Mouse (Mus musculus): ENCODE data around the gene Ap1b1. TPM values are rescaled to one million over a fixed set of nuclear protein-coding genes. Genes with fewer than 3 reads are reported as not detected.

Ap1b1 gene
- total RNA-seq, 2 experiments from 2014 or later: 134 to 146 TPM

- DNase-seq (ENCODE audit: extremely low spot score in 1 of 2, low spot score in 1 of 2): no peak
Observed at GRCm38 (mm10) chr11:5025108-5025507, 38.5 kb downstream of the Ap1b1 start.

DNA sequence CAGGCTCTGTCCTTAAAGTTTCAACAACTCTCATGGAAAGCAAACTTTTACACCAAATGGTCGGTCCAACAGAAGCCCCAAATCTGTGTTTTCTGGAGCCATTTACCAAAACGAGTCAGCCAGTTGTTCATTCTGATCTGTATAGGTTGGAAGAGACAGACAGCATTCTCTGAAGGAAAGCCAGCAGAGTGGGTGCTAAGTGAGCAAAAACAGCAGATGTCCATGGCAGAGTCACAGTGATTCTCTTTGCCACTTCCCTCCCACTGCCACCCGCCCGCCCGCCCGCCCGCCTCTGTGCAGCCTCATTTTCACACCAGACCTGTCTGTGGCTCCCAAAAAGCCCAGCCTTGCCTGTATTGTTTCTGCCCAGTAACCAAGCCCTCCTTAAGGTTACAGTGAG is 41.6 kb downstream of the Ap1b1 start:
- no peak for DNase-seq (ENCODE audit: extremely low spot score in 1 of 2, low spot score in 1 of 2)

DNA sequence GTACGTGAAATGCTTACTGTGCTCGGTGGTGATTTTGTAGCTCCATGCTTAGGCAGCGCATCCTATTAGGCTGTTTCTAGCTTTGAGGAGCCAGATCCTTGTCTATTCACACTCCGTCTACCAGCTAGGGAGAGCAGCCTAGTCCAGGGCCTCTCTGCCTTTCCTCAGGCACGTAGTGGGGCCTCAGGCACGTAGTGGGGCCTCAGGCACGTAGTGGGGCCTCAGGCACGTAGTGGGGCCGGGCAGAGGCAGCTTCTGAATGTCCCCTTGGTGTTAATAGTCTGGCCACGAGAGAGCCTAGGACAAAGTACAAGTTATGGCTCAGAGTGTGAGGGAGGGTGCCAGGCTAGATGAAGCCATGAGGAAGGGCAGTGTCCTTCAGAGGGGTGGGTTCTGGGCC is 46.1 kb downstream of the Ap1b1 start:
- no peak for DNase-seq (ENCODE audit: extremely low spot score in 1 of 2, low spot score in 1 of 2)

GRCm38 (mm10) chr11:5033136-5033535 is 46.5 kb downstream of the Ap1b1 start:
- DNase-seq (ENCODE audit: extremely low spot score in 1 of 2, low spot score in 1 of 2): no peak

- DNase-seq (ENCODE audit: extremely low spot score in 1 of 2, low spot score in 1 of 2): peak in 1 of 2 experiments; percentile 60
Observed at GRCm38 (mm10) chr11:5035421-5035820, 48.8 kb downstream of the Ap1b1 start.

- DNase-seq (ENCODE audit: extremely low spot score in 1 of 2, low spot score in 1 of 2): no peak
Observed at GRCm38 (mm10) chr11:5037146-5037854, 50.7 kb downstream of the Ap1b1 start.

GRCm38 (mm10) chr11:5040585-5040984 is 54.0 kb downstream of the Ap1b1 start:
- DNase-seq (ENCODE audit: extremely low spot score in 1 of 2, low spot score in 1 of 2): no peak

DNA sequence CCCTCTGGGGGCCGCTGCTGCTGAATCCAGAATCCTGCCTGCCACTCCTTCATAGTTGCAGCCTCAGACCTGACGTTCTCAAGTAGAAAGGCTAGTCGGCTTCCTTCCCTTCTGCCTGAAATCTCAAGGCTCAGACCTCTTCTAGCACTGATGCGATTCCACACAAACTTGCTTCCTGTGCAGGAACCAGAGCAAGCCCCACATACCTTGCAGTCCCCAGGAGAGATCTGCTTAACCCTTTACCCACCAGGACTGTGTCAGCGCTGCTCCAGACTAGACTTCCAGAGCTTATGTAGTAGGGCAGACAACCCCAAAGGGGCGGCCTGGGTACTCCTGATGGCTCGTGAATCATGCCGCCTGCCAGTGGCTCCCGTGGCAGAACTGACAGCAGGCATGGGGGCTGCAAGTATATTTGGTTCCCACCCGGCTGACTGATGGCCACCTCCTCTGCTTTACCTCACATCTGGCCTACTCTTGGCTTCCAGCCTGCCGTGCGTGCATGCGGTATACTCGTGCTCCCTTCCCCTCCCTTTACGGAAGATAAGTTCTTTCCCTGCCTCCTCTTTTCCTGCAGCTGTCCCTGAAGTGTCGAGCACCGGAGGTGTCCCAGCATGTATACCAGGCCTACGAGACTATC is 54.6 kb downstream of the Ap1b1 start:
- peak; percentile 46 to 51 for DNase-seq (ENCODE audit: extremely low spot score in 1 of 2, low spot score in 1 of 2)

DNA sequence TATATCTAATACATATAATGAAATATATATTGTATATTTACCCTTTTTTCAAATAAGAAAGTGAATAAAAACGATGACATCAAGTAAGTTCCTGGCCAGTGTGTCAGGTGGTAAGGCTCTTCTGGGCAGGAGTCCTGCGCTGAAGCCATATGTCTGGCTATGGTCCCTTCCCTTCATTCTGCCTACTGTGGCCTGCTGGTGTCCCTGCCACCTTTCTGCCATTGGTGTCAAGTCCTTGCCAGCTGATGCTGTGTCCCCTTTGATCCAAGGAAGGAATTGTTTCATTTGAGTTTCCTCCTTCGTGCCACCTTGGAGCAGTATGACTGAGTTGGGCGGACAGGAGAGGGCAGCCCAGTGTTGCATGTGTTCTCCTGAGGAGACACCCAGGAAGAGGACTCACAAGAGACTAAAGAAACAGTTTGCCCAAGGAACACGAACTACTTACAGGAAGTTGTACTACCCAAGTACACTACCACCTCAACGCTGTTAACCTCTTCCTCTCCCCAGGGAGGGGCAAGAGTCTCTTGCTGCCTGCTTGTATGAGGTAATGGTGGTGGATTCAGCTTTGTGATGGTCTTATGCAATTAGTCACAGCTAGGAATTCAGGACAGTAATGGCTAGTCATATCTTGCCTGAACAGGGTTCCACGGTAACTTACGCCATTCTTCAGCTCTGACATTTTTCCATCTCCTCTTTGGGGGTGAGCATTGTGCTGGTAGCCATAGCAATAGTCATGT is 56.2 kb downstream of the Ap1b1 start:
- no peak for DNase-seq (ENCODE audit: extremely low spot score in 1 of 2, low spot score in 1 of 2)

- DNase-seq (ENCODE audit: extremely low spot score in 1 of 2, low spot score in 1 of 2): no peak
Observed at GRCm38 (mm10) chr11:5046321-5046926, 59.8 kb downstream of the Ap1b1 start.

GRCm38 (mm10) chr11:5051629-5052028 is 65.0 kb downstream of the Ap1b1 start:
- DNase-seq (ENCODE audit: extremely low spot score in 1 of 2, low spot score in 1 of 2): no peak

- DNase-seq (ENCODE audit: extremely low spot score in 1 of 2, low spot score in 1 of 2): no peak
Observed at GRCm38 (mm10) chr11:5052200-5052854, 65.7 kb downstream of the Ap1b1 start.

- no peak for DNase-seq (ENCODE audit: extremely low spot score in 1 of 2, low spot score in 1 of 2)
Observed at GRCm38 (mm10) chr11:5054151-5054550, 67.5 kb downstream of the Ap1b1 start.

- no peak for DNase-seq (ENCODE audit: extremely low spot score in 1 of 2, low spot score in 1 of 2)
Observed at GRCm38 (mm10) chr11:5054874-5055273, 68.2 kb downstream of the Ap1b1 start.

DNA sequence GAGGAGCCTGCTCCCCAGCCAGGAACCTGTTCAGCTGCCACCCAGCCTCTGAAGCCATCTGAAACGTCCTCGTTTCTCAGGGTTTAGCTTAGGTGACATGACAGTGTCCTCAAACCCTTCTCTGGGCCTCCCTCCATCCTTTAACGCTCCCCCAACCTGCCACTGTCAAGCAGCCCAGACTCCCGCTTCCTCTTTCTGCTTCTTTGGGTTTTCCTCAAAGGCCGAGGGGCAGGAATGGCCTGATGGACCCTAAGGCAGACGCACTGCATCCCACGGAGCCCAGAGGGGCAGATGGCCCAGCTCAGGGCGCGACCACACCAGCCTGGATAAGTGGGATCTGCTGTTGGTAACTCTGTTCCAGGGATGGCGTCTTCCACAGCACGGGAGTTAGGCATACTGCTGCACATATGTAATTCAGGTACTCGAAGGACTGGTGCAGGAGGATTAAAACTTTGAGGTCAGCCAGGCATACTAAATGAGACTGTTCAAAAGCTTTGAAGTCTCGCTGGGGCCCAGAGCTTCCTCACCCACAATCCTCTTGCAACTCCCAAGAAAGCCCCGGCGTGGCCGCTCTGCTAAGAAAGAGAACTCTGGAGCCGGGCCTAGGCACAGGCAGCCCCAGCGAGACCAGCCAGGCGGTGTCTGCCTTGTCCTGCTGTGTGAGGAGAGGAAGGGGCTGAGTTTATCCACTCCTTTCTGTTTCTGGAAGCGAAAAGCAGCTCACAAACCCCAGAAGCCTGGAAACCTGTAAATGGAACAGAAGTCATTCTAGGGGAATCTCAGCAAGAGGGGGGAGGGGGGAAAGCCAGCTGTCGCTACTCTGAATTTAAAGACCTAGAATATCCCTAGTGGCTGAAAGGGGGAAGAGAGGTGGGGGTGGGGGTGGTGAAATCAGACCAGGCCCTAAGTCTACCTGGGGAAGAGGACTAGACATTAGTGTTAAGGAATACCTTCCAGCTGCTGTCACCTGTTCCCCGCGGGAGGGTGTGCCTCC is 69.6 kb downstream of the Ap1b1 start:
- no peak for DNase-seq (ENCODE audit: extremely low spot score in 1 of 2, low spot score in 1 of 2)

DNA sequence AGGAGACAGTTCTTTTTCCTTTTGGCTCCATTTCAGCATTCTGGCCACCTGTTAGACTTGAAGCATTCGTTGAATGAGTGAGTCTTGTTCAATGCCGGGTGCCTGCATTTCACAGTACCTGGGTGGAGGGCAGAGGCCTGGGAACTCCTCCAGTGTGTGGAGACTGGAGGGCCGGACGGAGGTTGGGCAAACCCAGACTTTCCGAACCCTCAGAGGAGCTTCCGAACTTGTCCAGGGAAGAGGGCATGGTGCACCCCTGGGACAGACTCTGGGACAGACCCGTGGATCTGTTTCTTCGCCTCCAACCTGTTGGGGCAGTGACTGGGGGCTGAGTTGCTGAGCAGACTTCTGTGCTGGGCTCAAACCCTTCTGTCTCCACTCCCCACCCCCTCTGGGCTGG is 70.4 kb downstream of the Ap1b1 start:
- no peak for DNase-seq (ENCODE audit: extremely low spot score in 1 of 2, low spot score in 1 of 2)

GRCm38 (mm10) chr11:5057541-5057855 is 70.9 kb downstream of the Ap1b1 start:
- DNase-seq (ENCODE audit: extremely low spot score in 1 of 2, low spot score in 1 of 2): no peak

GRCm38 (mm10) chr11:5057856-5058641 is 71.4 kb downstream of the Ap1b1 start, which contains the start of gene Rasl10a:
Gene Rasl10a, plus strand, starts transcription at chr11:5058128.
- DNase-seq (ENCODE audit: extremely low spot score in 1 of 2, low spot score in 1 of 2): peak; percentile 24 to 57

DNA sequence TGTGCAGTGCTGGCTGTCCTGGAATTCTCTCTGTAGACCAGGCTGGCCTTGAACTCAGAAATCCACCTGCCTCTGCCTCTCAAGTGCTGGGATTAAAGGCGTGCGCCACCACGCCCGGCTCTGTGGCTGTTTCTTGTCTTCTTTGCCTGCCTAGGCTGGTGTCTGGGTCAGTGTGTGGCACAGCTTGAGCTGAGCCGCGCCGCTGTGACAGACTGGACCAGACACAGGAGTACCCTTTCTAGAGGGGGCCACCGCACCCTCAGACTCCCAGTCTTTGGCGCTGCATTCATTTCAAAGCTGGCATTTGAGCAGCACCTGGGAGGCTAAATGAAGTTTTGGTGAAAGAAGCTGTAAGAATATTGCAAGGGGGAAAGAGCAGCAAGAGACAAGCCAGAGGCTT is 72.2 kb downstream of the Ap1b1 start:
- DNase-seq (ENCODE audit: extremely low spot score in 1 of 2, low spot score in 1 of 2): no peak

Data from layer of hippocampus, postnatal 25 days (tissue).